Mouse (Mus musculus): ENCODE results near the gene Ncbp2. TPM values are rescaled to one million over a fixed set of nuclear protein-coding genes. Genes with fewer than 3 reads are reported as not detected.

The Ncbp2 gene
- 90.5 and 106 TPM in 2 replicates for polyA plus RNA-seq (2014; fragmentation: Nextera tagmentation; extraction: Ambion mirVana)

- whole genome bisulfite sequencing: under 1% methylated on average over 53 of the region's 55 CpGs
- peak; percentile 99 for DNase-seq (ENCODE audit: low spot score)
- Histone ChIP-seq H3K4me2 (ENCODE audit: low read length) (peak within 1 kb of the TSS; percentile 96), H3K4me1 (replicated peaks; ENCODE audit: control insufficient read depth, insufficient read depth, low read length) (peaks cover 18% of the 10 kb centered on the region), H3K36me3 (ENCODE audit: control insufficient read depth, insufficient read depth, low read length) (peaks cover 22% of the 10 kb centered on the region), H3K27ac (ENCODE audit: low read depth) (peak within 1 kb of the TSS; percentile 86), H3K4me3 (ENCODE audit: low read depth, low read length) (peak within 1 kb of the TSS; percentile 83), H3K27me3 (replicated peaks; ENCODE audit: control insufficient read depth, insufficient read depth, low read length) (no peaks in the 10 kb centered on the region), H3K9ac (ENCODE audit: low read length) (peak within 1 kb of the TSS; percentile 72), H3K9me3 (ENCODE audit: control insufficient read depth, low read length) (no peaks in the 10 kb centered on the region)
- ATAC-seq (replicated peaks; ENCODE audit: low FRiP score, low TSS enrichment, low read depth): peak; percentile 85
Measured at GRCm38 (mm10) chr16:31948345-31948774, at the start of gene Ncbp2, which contains the start of gene 0610012G03Rik. Gene Ncbp2 (plus strand): TSS chr16:31948513. Gene 0610012G03Rik (minus strand): TSS chr16:31948494.

DNA sequence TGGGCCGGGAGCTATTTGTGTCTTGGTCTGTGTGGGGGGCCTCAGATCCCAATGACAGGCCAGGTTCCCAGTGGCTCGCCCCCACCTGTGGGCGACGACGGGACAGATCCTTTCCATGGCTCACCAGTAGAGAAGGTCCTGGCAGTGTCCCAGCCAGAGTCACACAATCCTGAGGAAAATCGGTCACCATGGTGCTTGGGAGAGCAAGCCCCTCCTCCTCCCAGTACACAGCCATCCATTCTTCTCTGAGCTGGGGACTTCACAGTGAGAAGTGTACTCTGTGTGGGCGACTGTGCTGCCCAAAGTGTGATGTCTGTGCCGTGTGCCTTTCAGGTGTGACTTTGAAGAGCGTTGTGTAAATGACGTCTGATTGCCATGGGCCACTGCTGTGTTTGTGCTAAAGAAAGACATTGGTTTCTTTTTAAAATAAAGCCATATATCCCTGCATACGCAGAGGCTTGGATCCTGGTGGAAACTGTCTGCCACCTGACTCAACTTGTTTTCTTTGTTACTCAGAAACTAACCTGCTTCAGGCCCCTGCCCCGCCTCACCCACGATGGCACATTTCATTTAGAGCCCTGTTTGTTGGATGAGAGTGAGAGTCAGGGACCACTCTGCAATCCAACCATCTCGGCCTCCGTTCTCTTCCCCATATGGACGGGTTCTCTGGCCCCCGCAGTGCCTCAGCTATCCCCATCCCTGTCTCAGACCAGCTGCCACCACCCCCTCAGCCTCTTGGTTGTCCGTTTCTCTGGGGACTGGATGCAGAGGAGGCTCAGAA, 49.6 kb upstream of the Ncbp2 start:
- Histone ChIP-seq H3K4me3 (ENCODE audit: low read depth, low read length) (no peak overlapping the region), H3K27ac (ENCODE audit: low read depth) (no peak overlapping the region), H3K9ac (ENCODE audit: low read length) (no peak overlapping the region), H3K9me3 (ENCODE audit: control insufficient read depth, low read length) (0 out of 2 replicates have a peak, but pooled peaks cover 3% of the 10 kb centered on the region), H3K36me3 (ENCODE audit: control insufficient read depth, insufficient read depth, low read length) (no peaks in the 10 kb centered on the region), H3K4me2 (ENCODE audit: low read length) (no peak overlapping the region), H3K4me1 (replicated peaks; ENCODE audit: control insufficient read depth, insufficient read depth, low read length) (peaks cover 7% of the 10 kb centered on the region; the same call in 1 of the 2 replicates), H3K27me3 (replicated peaks; ENCODE audit: control insufficient read depth, insufficient read depth, low read length) (no peaks in the 10 kb centered on the region)
- ATAC-seq (replicated peaks; ENCODE audit: low FRiP score, low TSS enrichment, low read depth) (no peak), DNase-seq (ENCODE audit: low spot score) (no peak)
- WGBS: 83% methylated on average over 18 of the region's 18 CpGs

- no peaks in the 10 kb centered on the region for H3K27me3 ChIP-seq (replicated peaks; ENCODE audit: control insufficient read depth, insufficient read depth, low read length)
- H3K4me2 ChIP-seq (ENCODE audit: low read length): no peak overlapping the region
- no peak overlapping the region for H3K27ac ChIP-seq (ENCODE audit: low read depth)
- 94% methylated on average over 1 of the region's 1 CpGs for WGBS
- no peak for DNase-seq (ENCODE audit: low spot score)
- ATAC-seq (replicated peaks; ENCODE audit: low FRiP score, low TSS enrichment, low read depth): no peak
- 0 out of 2 replicates have a peak, but pooled peaks cover 3% of the 10 kb centered on the region for H3K9me3 ChIP-seq (ENCODE audit: control insufficient read depth, low read length)
- H3K9ac ChIP-seq (ENCODE audit: low read length): no peak overlapping the region
- no peaks in the 10 kb centered on the region for H3K36me3 ChIP-seq (ENCODE audit: control insufficient read depth, insufficient read depth, low read length)
- H3K4me1 ChIP-seq (replicated peaks; ENCODE audit: control insufficient read depth, insufficient read depth, low read length): peaks cover 11% of the 10 kb centered on the region
- no peak overlapping the region for H3K4me3 ChIP-seq (ENCODE audit: low read depth, low read length)
Measured at GRCm38 (mm10) chr16:31901886-31902285, 46.4 kb upstream of the Ncbp2 start.

DNA sequence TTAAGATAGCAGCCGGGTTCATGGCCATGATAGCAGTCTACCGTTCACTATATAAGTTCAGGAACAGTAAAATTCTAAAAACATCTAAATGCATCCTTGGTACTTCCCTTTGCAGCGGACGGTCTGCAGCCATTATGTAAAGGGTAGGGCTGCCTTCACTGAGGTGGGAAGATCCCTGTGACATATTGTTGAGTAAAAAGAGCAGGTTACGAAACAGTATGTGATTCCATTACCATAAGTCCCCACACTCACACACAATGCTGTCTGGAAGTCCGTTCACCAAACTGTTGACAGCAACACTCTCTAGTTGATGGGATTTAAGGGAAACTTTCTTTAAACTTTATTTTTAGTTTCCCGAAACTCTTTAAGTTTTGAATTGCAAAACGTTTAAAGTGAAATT, 45.1 kb upstream of the Ncbp2 start:
- Histone ChIP-seq H3K9me3 (ENCODE audit: control insufficient read depth, low read length) (0 out of 2 replicates have a peak, but pooled peaks cover 3% of the 10 kb centered on the region), H3K4me3 (ENCODE audit: low read depth, low read length) (no peak overlapping the region), H3K9ac (ENCODE audit: low read length) (no peak overlapping the region), H3K27me3 (replicated peaks; ENCODE audit: control insufficient read depth, insufficient read depth, low read length) (no peaks in the 10 kb centered on the region), H3K4me2 (ENCODE audit: low read length) (no peak overlapping the region), H3K27ac (ENCODE audit: low read depth) (no peak overlapping the region), H3K4me1 (replicated peaks; ENCODE audit: control insufficient read depth, insufficient read depth, low read length) (peaks cover 6% of the 10 kb centered on the region), H3K36me3 (ENCODE audit: control insufficient read depth, insufficient read depth, low read length) (no peaks in the 10 kb centered on the region)
- 85% methylated on average over 8 of the region's 8 CpGs for WGBS
- no peak for ATAC-seq (replicated peaks; ENCODE audit: low FRiP score, low TSS enrichment, low read depth)
- DNase-seq (ENCODE audit: low spot score): no peak

GRCm38 (mm10) chr16:31905331-31905730, 43.0 kb upstream of the Ncbp2 start:
- Histone ChIP-seq H3K9ac (ENCODE audit: low read length) (no peak overlapping the region), H3K27ac (ENCODE audit: low read depth) (no peak overlapping the region), H3K4me2 (ENCODE audit: low read length) (no peak overlapping the region), H3K36me3 (ENCODE audit: control insufficient read depth, insufficient read depth, low read length) (no peaks in the 10 kb centered on the region), H3K27me3 (replicated peaks; ENCODE audit: control insufficient read depth, insufficient read depth, low read length) (no peaks in the 10 kb centered on the region), H3K9me3 (ENCODE audit: control insufficient read depth, low read length) (no peaks in the 10 kb centered on the region), H3K4me3 (ENCODE audit: low read depth, low read length) (no peak overlapping the region), H3K4me1 (replicated peaks; ENCODE audit: control insufficient read depth, insufficient read depth, low read length) (peaks cover 6% of the 10 kb centered on the region)
- WGBS: 74% methylated on average over 4 of the region's 4 CpGs
- ATAC-seq (replicated peaks; ENCODE audit: low FRiP score, low TSS enrichment, low read depth) (no peak), DNase-seq (ENCODE audit: low spot score) (no peak)

DNA sequence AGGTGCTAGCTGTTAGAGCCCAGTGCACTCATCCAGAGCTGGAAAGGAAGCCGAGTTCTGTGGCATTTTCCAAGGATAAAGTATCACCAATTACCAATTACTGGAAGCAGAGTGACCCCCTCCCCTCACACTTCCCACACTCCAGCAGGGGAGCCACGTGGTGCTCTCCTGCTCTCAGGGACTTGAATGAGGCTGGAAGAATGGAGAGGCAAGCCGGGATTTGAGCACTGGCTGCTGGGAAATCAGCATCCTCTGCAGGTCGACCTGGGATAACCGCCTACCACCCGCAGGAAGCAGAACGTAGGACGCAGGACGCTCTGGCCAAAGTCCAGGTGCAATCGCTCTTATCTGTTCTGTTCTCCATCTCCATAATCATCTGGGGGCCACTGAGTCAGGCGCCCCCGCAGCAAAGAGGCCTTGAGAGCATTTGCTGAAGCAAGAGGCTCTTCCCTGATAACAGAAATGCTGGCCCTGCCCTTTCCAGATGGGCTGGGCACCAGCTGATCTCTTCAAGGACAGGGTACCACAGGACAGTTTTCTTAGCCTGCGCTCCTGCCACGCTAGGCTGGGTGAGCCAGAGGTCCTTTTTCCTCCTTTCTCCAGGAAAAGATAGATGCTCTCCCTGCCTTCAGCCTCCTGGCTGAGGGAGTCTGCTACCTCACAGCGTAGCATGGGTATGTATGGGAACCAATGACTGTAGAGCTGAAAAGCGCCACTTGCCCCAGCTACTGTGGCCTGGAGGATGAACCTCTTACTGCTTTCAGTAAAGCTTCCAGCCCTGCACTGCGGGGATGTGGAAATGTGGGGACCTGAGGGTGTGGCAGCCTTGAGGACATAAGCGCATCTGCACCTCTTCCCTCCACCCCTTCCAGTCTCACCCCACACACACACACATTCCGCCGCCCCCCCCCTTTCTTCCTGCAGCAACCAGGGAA, 42.2 kb upstream of the Ncbp2 start:
- Histone ChIP-seq H3K36me3 (ENCODE audit: control insufficient read depth, insufficient read depth, low read length) (no peaks in the 10 kb centered on the region), H3K4me3 (ENCODE audit: low read depth, low read length) (no peak overlapping the region), H3K9me3 (ENCODE audit: control insufficient read depth, low read length) (no peaks in the 10 kb centered on the region), H3K27me3 (replicated peaks; ENCODE audit: control insufficient read depth, insufficient read depth, low read length) (no peaks in the 10 kb centered on the region), H3K4me1 (replicated peaks; ENCODE audit: control insufficient read depth, insufficient read depth, low read length) (peaks cover 6% of the 10 kb centered on the region), H3K4me2 (ENCODE audit: low read length) (peak overlapping the region; percentile 46), H3K27ac (ENCODE audit: low read depth) (no peak overlapping the region), H3K9ac (ENCODE audit: low read length) (no peak overlapping the region)
- ATAC-seq (replicated peaks; ENCODE audit: low FRiP score, low TSS enrichment, low read depth): no peak
- WGBS: 26% methylated on average over 20 of the region's 20 CpGs
- DNase-seq (ENCODE audit: low spot score): no peak

DNA sequence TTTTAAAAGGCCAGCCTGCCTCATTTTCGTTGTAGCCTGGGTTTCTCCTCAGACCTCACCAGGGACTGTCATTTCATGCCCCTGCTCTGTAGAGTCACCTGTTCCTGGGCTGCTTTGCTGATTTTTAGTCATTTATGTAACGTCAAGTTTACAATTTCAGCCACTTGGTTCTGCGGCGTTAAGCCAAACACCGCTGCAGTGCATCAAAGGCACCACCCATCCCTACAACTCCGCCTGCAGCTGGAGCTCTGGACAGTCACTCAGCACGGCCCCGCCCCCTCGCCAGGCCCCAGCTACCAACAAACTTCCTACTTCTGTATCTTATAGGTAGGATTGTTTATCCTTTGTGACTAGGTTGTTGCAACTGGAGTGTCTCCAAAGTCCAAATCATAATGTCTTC, 41.4 kb upstream of the Ncbp2 start:
- H3K27me3 ChIP-seq (replicated peaks; ENCODE audit: control insufficient read depth, insufficient read depth, low read length): no peaks in the 10 kb centered on the region
- no peak overlapping the region for H3K4me3 ChIP-seq (ENCODE audit: low read depth, low read length)
- H3K9ac ChIP-seq (ENCODE audit: low read length): no peak overlapping the region
- H3K9me3 ChIP-seq (ENCODE audit: control insufficient read depth, low read length): no peaks in the 10 kb centered on the region
- no peak for DNase-seq (ENCODE audit: low spot score)
- H3K36me3 ChIP-seq (ENCODE audit: control insufficient read depth, insufficient read depth, low read length): no peaks in the 10 kb centered on the region
- no peak overlapping the region for H3K27ac ChIP-seq (ENCODE audit: low read depth)
- WGBS: 6% methylated on average over 9 of the region's 9 CpGs
- H3K4me1 ChIP-seq (replicated peaks; ENCODE audit: control insufficient read depth, insufficient read depth, low read length): peaks cover 6% of the 10 kb centered on the region
- H3K4me2 ChIP-seq (ENCODE audit: low read length): peak overlapping the region; percentile 46
- 0 out of 2 replicates have a peak, but pooled peaks have one; percentile 36 for ATAC-seq (replicated peaks; ENCODE audit: low FRiP score, low TSS enrichment, low read depth)

GRCm38 (mm10) chr16:31908959-31909358, 39.4 kb upstream of the Ncbp2 start:
- H3K27me3 ChIP-seq (replicated peaks; ENCODE audit: control insufficient read depth, insufficient read depth, low read length): no peaks in the 10 kb centered on the region
- WGBS: 60% methylated on average over 11 of the region's 11 CpGs
- H3K4me2 ChIP-seq (ENCODE audit: low read length): no peak overlapping the region
- H3K4me1 ChIP-seq (replicated peaks; ENCODE audit: control insufficient read depth, insufficient read depth, low read length): peaks cover 6% of the 10 kb centered on the region
- no peak overlapping the region for H3K9ac ChIP-seq (ENCODE audit: low read length)
- H3K9me3 ChIP-seq (ENCODE audit: control insufficient read depth, low read length): no peaks in the 10 kb centered on the region
- DNase-seq (ENCODE audit: low spot score) (no peak), ATAC-seq (replicated peaks; ENCODE audit: low FRiP score, low TSS enrichment, low read depth) (no peak)
- H3K27ac ChIP-seq (ENCODE audit: low read depth): no peak overlapping the region
- no peak overlapping the region for H3K4me3 ChIP-seq (ENCODE audit: low read depth, low read length)
- H3K36me3 ChIP-seq (ENCODE audit: control insufficient read depth, insufficient read depth, low read length): no peaks in the 10 kb centered on the region

Measured in intestine, embryonic 14.5 days (tissue).